Mouse (Mus musculus) embryonic facial prominence, embryonic 12.5 days (tissue): ENCODE measurements around the gene Coq10b. TPM values are rescaled to one million over a fixed set of nuclear protein-coding genes. Genes with fewer than 3 reads are reported as not detected.
"Not testable (repeated sequence)": the region's sequence is repeated elsewhere in the genome, so short reads cannot be mapped to it uniquely, and the experiment has no call there.

Experiments used
- ATAC-seq: fragments of 200-750 bp; cut with Nextera tagmentation; 2 replicates; pipeline ENCODE4 v1.8.0; 2017; ENCODE audit not compliant: insufficient number of reproducible peaks, insufficient read depth, low FRiP score, low TSS enrichment
- H3K27ac ChIP-seq: fragments of 300-500 bp; sonication (generic); 2 replicates; pipeline ENCODE4 v1.5.1; 2016; ENCODE audit warnings: mild to moderate bottlenecking
- H3K27me3 ChIP-seq: fragments of 300-500 bp; sonication (generic); 2 replicates; pipeline ENCODE4 v1.6.1; 2016; ENCODE audit warnings: mild to moderate bottlenecking, moderate library complexity
- H3K36me3 ChIP-seq: fragments of 300-500 bp; sonication (generic); 2 replicates; pipeline ENCODE4 v1.6.1; 2016; ENCODE audit warnings: mild to moderate bottlenecking
- H3K4me1 ChIP-seq: fragments of 300-500 bp; sonication (generic); 2 replicates; pipeline ENCODE4 v1.6.1; 2016
- H3K4me2 ChIP-seq: fragments of 300-500 bp; sonication (generic); replicated peaks from 2 replicates; pipeline ENCODE4 v1.6.1; 2016; ENCODE audit warnings: mild to moderate bottlenecking, moderate library complexity
- H3K4me3 ChIP-seq: fragments of 300-500 bp; sonication (generic); 2 replicates; pipeline ENCODE4 v1.5.1; 2016; ENCODE audit warnings: mild to moderate bottlenecking
- H3K9ac ChIP-seq: fragments of 300-500 bp; sonication (generic); 2 replicates; pipeline ENCODE4 v1.6.1; 2016; ENCODE audit warnings: mild to moderate bottlenecking, moderate library complexity
- H3K9me3 ChIP-seq: fragments of 300-500 bp; sonication (generic); 2 replicates; pipeline ENCODE4 v1.6.1; 2016; ENCODE audit warnings: mild to moderate bottlenecking, moderate library complexity
- WGBS: fragments of 180-500 bp; shearing (Covaris S2); methylation state at CpG from one replicate; pipeline ENCODE4 v1.1.7; 2016; 5-methylcytosine and 5-hydroxymethylcytosine counted together
- polyA plus RNA-seq: library from polyadenylated mRNA; unstranded; fragments of >200 nt; fragmentation: Nextera tagmentation; extraction: Ambion mirVana; gene quantifications from 2 replicates; pipeline ENCODE4 v1.2.1, GENCODE M21; 2016

The Coq10b gene
- polyA plus RNA-seq, 1 experiment from 2014 or later = 20.9 TPM

DNA sequence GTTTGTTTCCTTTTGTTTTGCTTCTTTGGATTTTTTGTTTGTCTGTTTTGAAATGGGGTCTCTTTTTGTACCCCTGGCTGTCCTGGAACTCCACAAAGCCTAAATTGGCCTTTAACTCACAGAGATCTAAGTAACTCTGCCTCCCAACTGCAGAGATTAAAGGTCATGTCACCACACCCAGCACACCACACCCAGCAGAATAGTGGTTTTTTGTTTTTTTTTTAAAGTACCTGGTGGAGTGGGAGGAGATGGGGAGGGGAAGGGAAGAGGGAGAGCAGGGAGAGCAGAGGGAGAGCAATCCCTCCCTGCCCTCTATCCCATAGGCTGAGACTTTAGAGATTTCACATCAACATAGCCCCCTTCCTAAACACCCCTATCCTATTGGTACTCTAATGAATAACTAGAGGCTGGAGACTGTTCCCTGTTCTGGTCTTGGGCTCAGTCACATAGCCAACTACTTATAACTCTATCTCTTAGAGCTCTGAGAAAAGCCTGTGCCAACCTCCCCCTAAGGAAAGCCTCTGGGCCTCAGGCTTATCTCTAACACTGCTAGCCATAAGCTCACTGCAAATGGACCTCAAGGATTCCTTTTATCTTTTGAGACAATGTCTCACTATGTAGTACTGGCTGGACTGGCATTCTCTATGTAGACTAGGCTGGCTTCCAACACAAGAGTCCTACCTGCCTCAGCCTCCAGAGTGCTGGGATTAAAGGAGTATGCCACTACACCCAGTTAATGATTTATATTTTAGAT is 21.4 kb upstream of the Coq10b start:
- Histone ChIP-seq H3K9me3 (no peaks in the 10 kb centered on the region), H3K9ac (no peak overlapping the region), H3K27ac (no peak overlapping the region), H3K36me3 (no peaks in the 10 kb centered on the region), H3K4me1 (no peaks in the 10 kb centered on the region), H3K4me3 (no peak overlapping the region), H3K27me3 (no peaks in the 10 kb centered on the region), H3K4me2 (no peak overlapping the region)
- no peak for ATAC-seq

DNA sequence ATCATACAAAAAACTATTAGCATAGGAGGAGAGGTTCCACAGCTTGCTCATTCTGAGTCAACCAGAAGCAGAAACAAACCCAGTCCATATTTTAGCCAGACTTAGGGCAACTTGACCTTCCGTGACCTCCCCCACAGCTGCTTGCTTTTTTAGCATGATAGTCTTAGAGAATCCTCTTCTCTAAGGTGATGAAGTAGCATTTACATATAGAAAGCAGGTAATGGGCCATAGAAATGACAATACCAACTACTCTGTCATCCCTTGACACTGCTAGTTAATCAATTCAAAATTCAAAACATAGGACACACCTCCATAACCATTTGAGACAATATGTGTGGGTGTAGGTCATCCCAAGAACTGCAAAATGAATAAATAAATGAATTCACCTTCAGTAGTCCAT is 12.6 kb upstream of the Coq10b start:
- Histone ChIP-seq H3K36me3 (no peaks in the 10 kb centered on the region), H3K4me2 (no peak overlapping the region), H3K9me3 (peaks cover 10% of the 10 kb centered on the region; the same call in 1 of the 2 replicates), H3K27me3 (no peaks in the 10 kb centered on the region), H3K9ac (no peak overlapping the region), H3K4me1 (no peaks in the 10 kb centered on the region), H3K4me3 (no peak overlapping the region), H3K27ac (no peak overlapping the region)
- WGBS = 84% methylated on average over 1 of the region's 1 CpGs
- no peak for ATAC-seq

DNA sequence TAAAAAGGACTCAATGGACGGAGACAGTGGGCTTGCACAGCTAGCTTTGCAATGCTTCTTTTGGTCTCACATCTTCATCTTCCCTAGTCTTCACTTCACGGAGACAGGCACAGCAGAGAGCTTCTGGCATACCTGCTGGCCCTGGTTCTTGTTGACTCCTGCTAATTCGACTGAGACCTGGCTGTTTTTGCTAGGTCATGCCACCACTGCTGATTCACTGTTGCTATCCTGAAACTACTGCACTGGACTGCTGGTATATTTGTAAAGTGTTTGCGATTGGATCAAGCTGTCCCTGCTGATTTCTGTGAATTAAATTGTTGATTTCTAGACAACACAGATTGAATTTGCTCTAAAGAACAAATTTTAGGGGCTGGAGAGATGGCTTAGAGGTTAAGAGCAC is 10.9 kb upstream of the Coq10b start:
- peaks cover 10% of the 10 kb centered on the region; the same call in 1 of the 2 replicates for H3K9me3 ChIP-seq

DNA sequence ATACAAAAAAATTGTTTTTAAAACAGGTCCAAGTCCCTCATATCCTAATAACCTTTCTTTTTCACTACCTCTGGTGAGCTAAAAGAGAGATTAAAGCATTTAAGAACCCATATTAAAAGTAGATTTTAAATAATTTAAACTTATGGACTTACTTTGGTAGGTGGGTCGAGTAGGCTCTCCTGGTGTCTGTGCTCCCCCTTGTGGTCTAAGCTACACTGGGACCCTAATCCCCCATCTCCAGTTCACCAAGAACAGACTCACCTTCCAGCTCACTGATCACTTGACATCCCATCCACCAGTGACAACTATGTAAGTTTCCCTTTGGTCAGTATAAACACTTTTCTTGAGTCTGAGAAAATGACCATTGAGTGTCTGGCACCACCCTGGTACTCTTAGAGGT is 10.3 kb upstream of the Coq10b start:
- Histone ChIP-seq H3K4me3 (no peak overlapping the region), H3K36me3 (no peaks in the 10 kb centered on the region), H3K4me2 (no peak overlapping the region), H3K27me3 (no peaks in the 10 kb centered on the region), H3K9me3 (peaks cover 10% of the 10 kb centered on the region; the same call in 1 of the 2 replicates), H3K9ac (no peak overlapping the region), H3K27ac (no peak overlapping the region), H3K4me1 (no peaks in the 10 kb centered on the region)
- WGBS = 64% methylated on average over 1 of the region's 1 CpGs
- no peak for ATAC-seq

More for the DNA sequence above, 10.9 kb upstream of the Coq10b start:
- no peaks in the 10 kb centered on the region for H3K4me1 ChIP-seq
- no peak overlapping the region for H3K4me3 ChIP-seq
- H3K27me3 ChIP-seq = no peaks in the 10 kb centered on the region
- ATAC-seq = no peak
- H3K27ac ChIP-seq = no peak overlapping the region
- 85% methylated on average over 4 of the region's 4 CpGs for WGBS
- H3K4me2 ChIP-seq = no peak overlapping the region
- H3K36me3 ChIP-seq = no peaks in the 10 kb centered on the region
- no peak overlapping the region for H3K9ac ChIP-seq

DNA sequence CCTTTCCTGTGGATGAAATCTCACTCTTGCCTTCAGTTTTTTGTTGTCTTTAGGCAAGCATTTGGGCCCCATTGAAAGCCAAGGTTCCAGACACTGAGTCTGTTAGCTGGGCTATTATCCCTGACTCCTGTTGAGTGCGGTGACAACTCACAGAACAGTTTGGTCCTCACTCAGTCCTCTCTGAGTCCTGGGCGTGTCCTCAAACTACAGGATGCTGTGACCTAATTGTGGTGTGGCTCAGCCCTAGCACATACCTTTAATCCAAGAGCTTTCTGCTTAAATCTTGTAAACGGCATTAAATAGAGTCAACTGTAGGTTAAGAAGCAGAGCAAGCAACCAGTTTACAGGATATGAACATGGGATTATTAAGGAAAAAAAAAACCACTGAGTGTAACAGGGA is 9.4 kb upstream of the Coq10b start:
- no peaks in the 10 kb centered on the region for H3K4me1 ChIP-seq
- H3K4me2 ChIP-seq = no peak overlapping the region
- no peak overlapping the region for H3K4me3 ChIP-seq
- H3K9me3 ChIP-seq = peaks cover 10% of the 10 kb centered on the region; the same call in 1 of the 2 replicates
- no peak overlapping the region for H3K27ac ChIP-seq
- H3K9ac ChIP-seq = no peak overlapping the region
- 80% methylated on average over 3 of the region's 3 CpGs for WGBS
- H3K27me3 ChIP-seq = no peaks in the 10 kb centered on the region
- ATAC-seq = no peak
- H3K36me3 ChIP-seq = no peaks in the 10 kb centered on the region

DNA sequence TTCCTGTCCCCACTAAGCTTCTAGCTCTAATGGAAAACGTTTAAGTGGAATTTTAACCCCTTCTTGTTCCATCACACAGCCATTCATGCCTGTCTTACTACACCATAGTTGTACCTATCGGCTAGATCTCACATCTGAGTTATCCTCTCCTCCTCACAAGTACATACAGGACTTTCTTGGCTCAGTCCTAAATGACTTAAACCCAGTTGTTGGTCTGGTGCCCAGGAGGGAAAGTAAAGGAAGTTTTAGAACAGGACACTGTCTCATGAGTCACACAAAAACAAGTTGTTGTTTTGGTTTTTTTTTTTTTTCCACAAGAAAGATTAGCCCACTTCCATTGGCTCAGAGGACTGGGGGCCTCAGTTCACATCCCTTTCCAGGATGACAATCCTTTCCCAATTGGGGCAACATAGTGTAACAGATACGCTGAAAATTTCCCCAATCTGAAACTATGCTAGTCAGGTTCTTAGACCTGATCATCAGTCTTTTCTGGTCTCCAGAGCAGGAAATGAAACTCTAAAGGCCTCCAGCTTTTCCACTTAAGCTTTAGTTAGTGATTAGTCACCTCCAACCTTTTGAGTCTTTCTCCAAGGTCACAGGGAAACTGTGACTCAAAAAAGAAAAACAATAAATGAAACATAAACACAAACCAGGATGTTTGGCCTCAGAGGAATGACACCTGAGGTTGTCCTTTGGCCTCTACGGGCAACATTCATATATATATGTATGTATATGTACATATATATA is 3.6 kb upstream of the Coq10b start:
- no peak for ATAC-seq
- Histone ChIP-seq H3K27me3 (no peaks in the 10 kb centered on the region), H3K27ac (no peak overlapping the region), H3K4me1 (peaks cover 9% of the 10 kb centered on the region), H3K4me2 (no peak overlapping the region), H3K36me3 (no peaks in the 10 kb centered on the region), H3K9ac (no peak overlapping the region), H3K9me3 (no peaks in the 10 kb centered on the region), H3K4me3 (no peak overlapping the region)
- 62% methylated on average over 4 of the region's 4 CpGs for WGBS

DNA sequence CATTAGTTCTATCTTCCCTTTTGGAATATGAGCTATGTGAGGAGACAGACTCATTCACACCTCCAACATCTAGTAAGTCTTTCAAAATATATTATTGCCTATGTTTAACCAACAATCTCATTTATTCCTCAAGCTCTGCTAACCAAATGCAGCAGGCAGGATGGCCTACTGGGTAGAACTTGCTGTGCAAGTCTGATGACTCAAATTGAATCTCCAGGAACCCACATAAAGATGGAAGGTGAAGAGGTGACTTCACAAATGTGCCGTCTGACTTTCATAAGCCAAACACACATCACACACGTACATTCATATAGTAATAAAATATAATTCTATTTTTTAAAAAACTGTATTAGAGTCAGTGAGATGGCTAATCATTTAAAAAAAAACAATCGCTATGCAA is 899 bp upstream of the Coq10b start:
- Histone ChIP-seq H3K4me1 (peaks cover 9% of the 10 kb centered on the region), H3K27ac (no peak overlapping the region), H3K27me3 (no peaks in the 10 kb centered on the region), H3K36me3 (no peaks in the 10 kb centered on the region), H3K9me3 (no peaks in the 10 kb centered on the region), H3K9ac (no peak overlapping the region), H3K4me2 (peak overlapping the region; percentile 75), H3K4me3 (peak overlapping the region; percentile 81; the same call in 1 of the 2 replicates)
- no peak for ATAC-seq
- 72% methylated on average over 3 of the region's 3 CpGs for WGBS

DNA sequence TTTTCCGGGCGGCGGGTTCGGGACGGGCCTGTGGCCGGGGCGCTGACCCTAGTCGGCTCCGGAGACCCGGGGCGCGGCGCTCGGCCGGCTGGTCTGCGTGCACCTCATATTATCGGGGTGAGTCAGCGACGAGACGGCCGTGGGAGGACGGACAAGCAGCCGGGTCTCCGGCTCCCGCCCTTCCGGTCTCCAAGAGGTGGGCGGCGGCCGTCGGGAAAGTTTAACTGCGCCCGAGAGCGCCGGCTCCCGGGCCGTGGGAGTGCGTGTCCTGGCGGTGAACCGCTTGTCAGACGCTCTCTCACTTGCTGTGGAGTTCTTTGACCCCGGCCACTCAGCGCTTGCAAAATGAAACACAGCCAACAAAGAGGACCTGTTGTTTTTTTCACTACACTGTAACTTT is 435 bp downstream of the Coq10b start:
- peak overlapping the region; percentile 67 for H3K9ac ChIP-seq
- peak overlapping the region; percentile 75 for H3K4me2 ChIP-seq
- peak; percentile 43 for ATAC-seq
- no peaks in the 10 kb centered on the region for H3K27me3 ChIP-seq
- peaks cover 9% of the 10 kb centered on the region for H3K4me1 ChIP-seq
- H3K36me3 ChIP-seq = no peaks in the 10 kb centered on the region
- peak overlapping the region; percentile 81 for H3K4me3 ChIP-seq
- no peak overlapping the region for H3K27ac ChIP-seq
- H3K9me3 ChIP-seq = no peaks in the 10 kb centered on the region
- under 1% methylated on average over 42 of the region's 42 CpGs for WGBS

DNA sequence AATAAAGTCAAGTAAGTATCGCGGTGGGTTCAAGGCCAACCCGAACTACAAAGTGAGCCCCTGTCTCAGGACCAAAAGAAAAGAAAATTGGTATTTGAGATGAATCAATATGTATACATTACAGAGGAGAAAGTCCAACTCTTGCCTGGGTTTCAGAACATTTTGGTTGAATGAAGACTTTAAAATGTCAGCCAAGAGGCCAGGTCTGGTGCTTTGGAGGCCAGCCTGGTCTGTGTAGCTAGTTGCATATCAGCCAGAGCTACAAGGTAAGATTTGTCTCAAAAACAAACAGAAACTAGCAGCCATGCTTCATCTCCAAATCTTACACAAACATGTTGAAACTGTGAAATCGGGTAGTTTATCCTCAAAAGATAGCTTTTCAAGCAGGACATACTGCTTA is 1.0 kb downstream of the Coq10b start:
- no peak overlapping the region for H3K27ac ChIP-seq
- H3K9ac ChIP-seq = no peak overlapping the region
- H3K27me3 ChIP-seq = no peaks in the 10 kb centered on the region
- ATAC-seq = no peak
- 69% methylated on average over 4 of the region's 4 CpGs for WGBS
- H3K36me3 ChIP-seq = no peaks in the 10 kb centered on the region
- H3K4me3 ChIP-seq = peak overlapping the region; percentile 81
- peak overlapping the region; percentile 75 for H3K4me2 ChIP-seq
- H3K9me3 ChIP-seq = no peaks in the 10 kb centered on the region
- H3K4me1 ChIP-seq = peaks cover 9% of the 10 kb centered on the region

DNA sequence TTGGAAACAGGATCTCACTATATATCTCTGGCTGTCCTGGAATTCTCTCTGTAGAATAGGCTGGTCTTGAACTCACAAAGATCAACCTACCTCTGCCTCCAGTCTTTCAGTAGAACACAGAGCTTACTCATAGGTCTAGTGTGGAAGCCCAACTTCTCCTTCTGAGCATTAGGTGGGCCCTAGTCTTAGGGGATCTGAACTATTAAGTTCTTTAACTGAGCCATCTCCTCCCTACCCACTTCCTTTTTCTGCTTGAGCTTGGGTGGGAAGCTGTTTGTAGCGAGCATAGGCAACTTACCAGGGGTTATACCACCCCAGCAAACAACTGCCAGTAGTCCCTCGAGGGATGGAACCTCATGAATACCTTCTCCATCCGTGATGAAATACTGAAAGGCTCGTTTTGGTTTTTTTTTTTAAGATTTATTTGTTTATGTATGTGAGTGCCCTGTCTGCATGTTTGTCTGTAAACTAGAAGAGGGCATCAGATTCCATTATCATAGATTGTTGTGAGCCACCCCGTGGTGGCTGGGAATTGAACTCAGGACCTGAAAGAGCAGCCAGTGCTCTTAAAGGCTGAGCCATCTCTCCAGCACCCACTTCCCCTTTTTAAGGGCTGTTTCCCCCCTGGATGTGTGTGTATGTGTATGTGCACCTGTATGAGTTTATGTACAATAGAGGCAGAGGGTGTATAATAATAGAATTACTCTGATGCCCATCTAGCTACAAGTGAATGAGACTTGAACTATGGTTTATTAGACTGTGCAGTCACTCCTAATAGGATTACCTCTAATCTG is 2.9 kb downstream of the Coq10b start:
- no peak for ATAC-seq
- Histone ChIP-seq H3K4me3 (no peak overlapping the region), H3K27me3 (no peaks in the 10 kb centered on the region), H3K4me1 (peaks cover 9% of the 10 kb centered on the region), H3K9ac (no peak overlapping the region), H3K4me2 (no peak overlapping the region), H3K36me3 (no peaks in the 10 kb centered on the region), H3K9me3 (no peaks in the 10 kb centered on the region), H3K27ac (no peak overlapping the region)
- WGBS = 84% methylated on average over 5 of the region's 5 CpGs

DNA sequence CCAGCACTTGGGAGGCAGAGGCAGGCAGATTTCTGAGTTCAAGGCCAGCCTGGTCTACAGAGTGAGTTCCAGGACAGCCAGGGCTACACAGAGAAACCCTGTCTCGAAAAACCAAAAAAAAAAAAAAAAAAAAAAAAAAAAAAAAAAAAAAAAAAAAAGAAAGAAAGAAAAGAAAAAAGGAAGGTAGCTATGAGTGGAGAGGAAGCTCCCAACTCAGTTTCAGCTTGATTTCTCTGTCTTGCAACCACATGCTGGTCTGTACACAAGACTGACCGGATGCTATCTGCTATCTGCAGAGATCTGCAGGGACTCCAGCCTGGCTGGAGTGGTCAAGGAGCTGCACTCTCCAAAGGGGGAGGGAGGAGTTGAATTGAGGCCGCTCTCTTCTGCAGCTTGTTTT is 5.8 kb downstream of the Coq10b start:
- H3K9ac ChIP-seq, H3K4me3 ChIP-seq, H3K9me3 ChIP-seq, H3K27me3 ChIP-seq, ATAC-seq, H3K27ac ChIP-seq, H3K4me2 ChIP-seq, H3K4me1 ChIP-seq, H3K36me3 ChIP-seq: not testable (repeated sequence)
- WGBS = 76% methylated on average over 2 of the region's 3 CpGs
